Mouse (Mus musculus) kidney, embryonic 15.5 days (tissue): ENCODE measurements at regions not wholly inside any gene's neighbourhood (a gene's known extent, or its start where the extent isn't known, plus 50 kb on each side); places are given as distances from the start of the nearest gene placed in this dataset.

ENCODE experiments used
- ATAC-seq: fragments of 200-750 bp; cut with Nextera tagmentation; replicated peaks from 2 replicates; pipeline ENCODE4 v1.8.0; 2017; ENCODE audit warnings: moderate TSS enrichment; ENCODE audit not compliant: low FRiP score
- H3K27ac ChIP-seq: fragments of 300-500 bp; sonication (generic); 2 replicates; pipeline ENCODE4 v1.5.1; 2015; ENCODE audit warnings: mild to moderate bottlenecking, inconsistent platforms
- H3K27me3 ChIP-seq: fragments of 300-500 bp; sonication (generic); 2 replicates; pipeline ENCODE4 v1.6.1; 2015; ENCODE audit warnings: inconsistent platforms
- H3K36me3 ChIP-seq: fragments of 300-500 bp; sonication (generic); 2 replicates; pipeline ENCODE4 v1.6.1; 2015; ENCODE audit warnings: inconsistent platforms
- H3K4me1 ChIP-seq: fragments of 300-500 bp; sonication (generic); 2 replicates; pipeline ENCODE4 v1.6.1; 2015; ENCODE audit warnings: inconsistent platforms
- H3K4me2 ChIP-seq: fragments of 300-500 bp; sonication (generic); 2 replicates; pipeline ENCODE4 v1.6.1; 2015; ENCODE audit warnings: moderate library complexity, mild to moderate bottlenecking, inconsistent platforms
- H3K4me3 ChIP-seq: fragments of 300-500 bp; sonication (generic); replicated peaks from 2 replicates; pipeline ENCODE4 v1.5.1; 2015; ENCODE audit warnings: mild to moderate bottlenecking, inconsistent platforms
- H3K9ac ChIP-seq: fragments of 300-500 bp; sonication (generic); 2 replicates; pipeline ENCODE4 v1.6.1; 2015; ENCODE audit warnings: mild to moderate bottlenecking, inconsistent platforms
- H3K9me3 ChIP-seq: fragments of 300-500 bp; sonication (generic); replicated peaks from 2 replicates; pipeline ENCODE4 v1.6.1; 2016; ENCODE audit warnings: inconsistent platforms
- WGBS: fragments of 180-500 bp; shearing (Covaris S2); methylation state at CpG from one replicate; pipeline ENCODE4 v1.1.7; 2015; ENCODE audit warnings: mixed read lengths; 5-methylcytosine and 5-hydroxymethylcytosine counted together

DNA sequence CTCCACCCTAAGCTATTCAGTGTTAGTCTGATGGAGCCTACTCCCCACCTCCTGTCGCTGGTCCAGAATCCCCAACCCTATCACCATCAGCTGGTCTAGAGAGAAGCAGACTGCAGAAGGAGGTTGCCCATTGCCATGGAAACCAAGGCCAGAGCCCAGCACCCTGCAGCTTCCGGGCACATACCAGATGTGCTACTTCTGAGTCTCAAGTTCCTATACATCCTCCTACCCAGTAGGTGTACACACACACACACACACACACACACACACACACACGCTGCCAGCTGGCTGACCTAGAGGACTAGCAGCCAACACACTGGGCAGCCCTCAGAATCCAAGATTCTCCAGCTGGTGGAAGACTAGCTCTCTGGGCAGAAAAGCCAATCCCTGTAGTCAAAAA lies 68.9 kb upstream of the Disp3 start:
- H3K4me3 ChIP-seq = no peak overlapping the region
- H3K9ac ChIP-seq = no peak overlapping the region
- no peak overlapping the region for H3K27ac ChIP-seq
- H3K36me3 ChIP-seq = no peaks in the 10 kb centered on the region
- WGBS = 85% methylated on average over 3 of the region's 3 CpGs
- H3K4me2 ChIP-seq = no peak overlapping the region
- H3K4me1 ChIP-seq = no peaks in the 10 kb centered on the region
- peaks cover 8% of the 10 kb centered on the region for H3K9me3 ChIP-seq
- H3K27me3 ChIP-seq = no peaks in the 10 kb centered on the region
- ATAC-seq = no peak

DNA sequence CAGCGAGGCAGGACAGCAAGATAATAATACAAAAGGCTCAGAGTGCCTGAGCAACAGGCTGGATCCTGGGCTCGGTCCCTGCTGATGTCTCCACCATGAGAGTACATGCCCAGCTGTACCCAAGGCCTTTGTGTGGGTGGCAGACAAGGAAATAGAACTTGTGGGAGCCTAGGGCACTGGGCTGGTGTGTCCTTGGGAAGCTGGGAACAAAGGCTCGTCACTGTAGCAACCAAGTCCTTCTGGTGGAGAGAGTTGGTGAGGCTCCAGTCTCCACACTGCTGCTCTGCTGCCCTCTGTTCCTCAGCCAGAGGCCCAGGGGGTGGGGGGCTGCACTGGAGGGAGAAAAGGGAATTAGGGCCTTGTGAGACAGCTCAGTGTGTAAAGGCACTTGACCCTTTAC lies 66.2 kb upstream of the Disp3 start:
- Histone ChIP-seq H3K9me3 (peaks cover 8% of the 10 kb centered on the region), H3K9ac (no peak overlapping the region), H3K27ac (no peak overlapping the region), H3K4me1 (no peaks in the 10 kb centered on the region), H3K4me2 (no peak overlapping the region), H3K27me3 (no peaks in the 10 kb centered on the region), H3K36me3 (no peaks in the 10 kb centered on the region), H3K4me3 (no peak overlapping the region)
- 78% methylated on average over 3 of the region's 3 CpGs for WGBS
- no peak for ATAC-seq

- no peak overlapping the region for H3K4me2 ChIP-seq
- no peak overlapping the region for H3K4me3 ChIP-seq
- no peak for ATAC-seq
- H3K36me3 ChIP-seq = no peaks in the 10 kb centered on the region
- H3K27ac ChIP-seq = no peak overlapping the region
- H3K9me3 ChIP-seq = peaks cover 8% of the 10 kb centered on the region
- WGBS = 93% methylated on average over 5 of the region's 5 CpGs
- H3K27me3 ChIP-seq = no peaks in the 10 kb centered on the region
- no peaks in the 10 kb centered on the region for H3K4me1 ChIP-seq
- no peak overlapping the region for H3K9ac ChIP-seq
Observed at GRCm38 (mm10) chr4:148352690-148353089, 64.9 kb upstream of the Disp3 start.

- Histone ChIP-seq H3K27ac (no peak overlapping the region), H3K4me2 (no peak overlapping the region), H3K27me3 (no peaks in the 10 kb centered on the region), H3K9me3 (no peaks in the 10 kb centered on the region), H3K36me3 (no peaks in the 10 kb centered on the region), H3K4me3 (no peak overlapping the region), H3K4me1 (no peaks in the 10 kb centered on the region), H3K9ac (no peak overlapping the region)
- no peak for ATAC-seq
- WGBS = 70% methylated on average over 8 of the region's 8 CpGs
Observed at GRCm38 (mm10) chr4:148341531-148342157, 53.9 kb upstream of the Disp3 start.

- H3K4me1 ChIP-seq = no peaks in the 10 kb centered on the region
- H3K4me3 ChIP-seq = no peak overlapping the region
- H3K9me3 ChIP-seq = no peaks in the 10 kb centered on the region
- no peak overlapping the region for H3K4me2 ChIP-seq
- ATAC-seq = no peak
- 80% methylated on average over 9 of the region's 9 CpGs for WGBS
- H3K27ac ChIP-seq = no peak overlapping the region
- no peak overlapping the region for H3K9ac ChIP-seq
- no peaks in the 10 kb centered on the region for H3K27me3 ChIP-seq
- no peaks in the 10 kb centered on the region for H3K36me3 ChIP-seq
Observed at GRCm38 (mm10) chr4:148340342-148340741, 52.6 kb upstream of the Disp3 start.

- 0 out of 2 replicates have a peak, but pooled peaks have one; percentile 20 for ATAC-seq
- Histone ChIP-seq H3K27ac (no peak overlapping the region), H3K4me2 (no peak overlapping the region), H3K4me3 (no peak overlapping the region), H3K9ac (no peak overlapping the region), H3K9me3 (no peaks in the 10 kb centered on the region), H3K36me3 (no peaks in the 10 kb centered on the region), H3K27me3 (no peaks in the 10 kb centered on the region), H3K4me1 (no peaks in the 10 kb centered on the region)
- 61% methylated on average over 13 of the region's 13 CpGs for WGBS
Observed at GRCm38 (mm10) chr4:148337890-148338880, 50.4 kb upstream of the Disp3 start.
